Mouse (Mus musculus) small intestine, adult 2 months (tissue): ENCODE data around the gene Rdh8. TPM values are rescaled to one million over a fixed set of nuclear protein-coding genes. Genes with fewer than 3 reads are reported as not detected.

ENCODE experiments used
- H3K27ac ChIP-seq: fragments of 200-500 bp; 2 replicates; pipeline ENCODE4 v1.5.1; 2012; ENCODE audit warnings: low read depth, low read length, control low read depth, inconsistent platforms; ENCODE audit not compliant: insufficient read depth
- H3K27me3 ChIP-seq: fragments of 200-500 bp; 2 replicates; pipeline ENCODE4 v1.6.1; 2012; ENCODE audit warnings: mild to moderate bottlenecking, moderate library complexity, low read length, inconsistent platforms; ENCODE audit not compliant: control insufficient read depth, insufficient read depth
- H3K36me3 ChIP-seq: fragments of 200-500 bp; 2 replicates; pipeline ENCODE4 v1.6.1; 2012; ENCODE audit warnings: mild to moderate bottlenecking, low read length, control low read depth, inconsistent platforms; ENCODE audit not compliant: control insufficient read depth, insufficient read depth
- H3K4me1 ChIP-seq: fragments of 200-500 bp; 2 replicates; pipeline ENCODE4 v1.6.1; 2012; ENCODE audit warnings: low read length, inconsistent platforms, mixed read lengths; ENCODE audit not compliant: control insufficient read depth, insufficient read depth, insufficient read length
- H3K4me3 ChIP-seq: fragments of 200-500 bp; 2 replicates; pipeline ENCODE4 v1.5.1; 2012; ENCODE audit warnings: low read depth, mild to moderate bottlenecking, control low read depth, inconsistent platforms, low read length, moderate library complexity
- CTCF ChIP-seq: fragments of 200-500 bp; IDR thresholded peaks from 2 replicates; pipeline ENCODE4 v1.5.1; 2012; ENCODE audit warnings: low read depth, mild to moderate bottlenecking, control low read depth, inconsistent platforms, low read length, moderate library complexity, mixed read lengths; ENCODE audit not compliant: insufficient replicate concordance, insufficient read length; ENCODE audit errors: extremely low read depth
- POLR2A ChIP-seq: fragments of 200-500 bp; IDR thresholded peaks from 2 replicates; pipeline ENCODE4 v1.6.1; 2012; ENCODE audit warnings: low read depth, mild to moderate bottlenecking, control low read depth, inconsistent platforms, low read length, moderate library complexity
- WGBS: fragments of 180-500 bp; shearing (Covaris S2); methylation state at CpG from one replicate; pipeline ENCODE4 v1.1.7; 2018; 5-methylcytosine and 5-hydroxymethylcytosine counted together
- polyA plus RNA-seq: library from polyadenylated mRNA; depleted of rRNA; stranded (reverse); fragments of >200 nt; gene quantifications from 2 replicates; pipeline ENCODE4 v1.2.3, GENCODE M21; 2012; rRNA removed

Rdh8 gene
- not detected in 2 replicates for polyA plus RNA-seq

DNA sequence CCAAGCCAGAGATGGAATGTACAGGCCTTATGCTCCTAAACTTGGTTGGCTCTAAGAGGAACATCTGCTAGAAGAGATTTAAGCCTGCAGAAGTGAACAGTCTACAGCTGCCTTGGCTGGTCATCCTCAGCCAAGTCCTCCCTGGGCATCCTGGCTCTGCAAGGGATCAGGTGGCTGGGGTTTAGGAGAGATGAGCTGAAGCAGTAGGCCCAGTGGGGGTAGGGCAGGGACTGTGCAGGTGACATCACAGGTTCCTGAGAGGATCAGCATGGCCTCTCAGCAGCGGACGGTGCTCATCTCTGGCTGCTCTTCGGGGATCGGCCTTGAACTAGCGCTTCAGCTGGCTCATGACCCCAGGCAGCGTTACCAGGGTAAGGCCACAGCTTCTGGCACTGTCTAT, at the start of gene Rdh8:
Gene Rdh8 (plus strand): TSS at position 268 of the 400 bp plus-strand sequence.
- Histone ChIP-seq H3K36me3 (no peaks in the 10 kb centered on the region), H3K4me1 (peaks cover 6% of the 10 kb centered on the region), H3K27me3 (peaks cover 4% of the 10 kb centered on the region; the same call in 1 of the 2 replicates), H3K4me3 (no peak within 1 kb of the TSS), H3K27ac (no peak within 1 kb of the TSS)
- 74% methylated on average over 6 of the region's 6 CpGs for WGBS
- no peak for TF ChIP-seq CTCF
- TF ChIP-seq POLR2A = no peak

DNA sequence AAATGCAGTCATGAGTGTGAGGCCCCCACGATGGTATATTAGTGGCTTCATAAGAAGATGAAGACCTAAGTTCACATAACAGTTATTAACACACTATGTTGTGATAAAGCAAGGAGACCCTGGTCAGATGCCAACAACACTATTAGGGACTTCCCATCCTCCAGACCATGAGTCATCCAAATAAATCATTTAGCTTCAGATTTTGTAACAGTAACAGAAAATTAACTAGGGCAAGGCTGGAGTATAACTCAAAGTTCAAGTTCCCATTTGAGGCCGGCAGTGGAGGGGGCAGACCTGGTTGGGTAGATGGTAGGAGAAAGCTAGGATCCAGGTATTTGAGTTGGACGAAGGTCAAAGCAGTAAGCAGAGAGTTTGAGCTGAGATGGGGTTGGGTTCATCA, 37.0 kb upstream of the Rdh8 start:
- H3K4me3 ChIP-seq = no peak overlapping the region
- WGBS = 46% methylated on average over 3 of the region's 3 CpGs
- no peaks in the 10 kb centered on the region for H3K36me3 ChIP-seq
- no peak overlapping the region for H3K27ac ChIP-seq
- no peaks in the 10 kb centered on the region for H3K27me3 ChIP-seq
- TF ChIP-seq POLR2A (no peak), CTCF (no peak)
- H3K4me1 ChIP-seq = no peaks in the 10 kb centered on the region

DNA sequence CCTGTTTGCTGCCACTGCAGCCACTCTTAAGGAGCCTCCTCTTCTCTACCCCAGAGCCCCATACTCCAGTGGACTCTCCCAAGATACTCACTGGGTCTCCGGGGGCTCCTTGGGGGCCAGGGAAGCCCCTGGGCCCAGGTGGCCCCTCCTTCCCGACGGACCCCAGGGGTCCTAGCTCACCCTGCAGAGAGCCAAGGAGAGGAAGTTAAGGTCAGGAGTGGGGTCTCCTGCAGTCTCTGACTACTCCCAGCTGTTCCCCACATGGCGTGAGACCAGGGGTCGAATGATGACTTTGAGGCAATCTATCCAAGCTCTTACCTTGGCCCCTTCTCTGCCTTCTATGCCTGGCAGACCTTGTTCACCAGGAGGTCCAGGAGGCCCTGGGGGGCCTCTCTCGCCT, 33.2 kb upstream of the Rdh8 start:
- no peak for TF ChIP-seq CTCF

DNA sequence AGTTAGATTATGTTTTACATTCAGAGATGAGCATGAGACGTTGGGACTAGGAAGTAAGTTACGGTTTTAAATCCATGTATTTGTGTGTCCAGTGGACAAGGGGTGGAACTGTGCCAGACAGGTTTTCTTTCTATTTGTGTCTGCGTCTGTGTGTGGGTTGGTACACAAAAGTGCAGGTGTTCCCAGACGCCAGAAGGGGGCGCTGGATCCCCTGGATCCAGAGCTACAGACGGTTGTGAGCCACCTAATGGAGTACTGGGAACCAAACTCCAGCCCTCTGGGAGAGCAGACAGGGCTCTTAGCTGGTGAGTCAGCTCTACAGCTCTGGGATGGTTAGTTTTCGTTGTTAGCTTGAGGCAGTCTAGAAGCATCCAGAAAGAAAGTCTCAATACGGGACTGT, 30.3 kb upstream of the Rdh8 start:
- TF ChIP-seq CTCF (no peak), POLR2A (no peak)
- no peak overlapping the region for H3K4me3 ChIP-seq
- no peak overlapping the region for H3K27ac ChIP-seq
- 73% methylated on average over 8 of the region's 8 CpGs for WGBS
- no peaks in the 10 kb centered on the region for H3K27me3 ChIP-seq
- no peaks in the 10 kb centered on the region for H3K4me1 ChIP-seq
- H3K36me3 ChIP-seq = no peaks in the 10 kb centered on the region

More for the DNA sequence above, 33.2 kb upstream of the Rdh8 start:
- WGBS = 72% methylated on average over 6 of the region's 6 CpGs
- H3K4me1 ChIP-seq = no peaks in the 10 kb centered on the region
- H3K27me3 ChIP-seq = no peaks in the 10 kb centered on the region
- H3K27ac ChIP-seq = no peak overlapping the region
- H3K4me3 ChIP-seq = no peak overlapping the region
- H3K36me3 ChIP-seq = no peaks in the 10 kb centered on the region

DNA sequence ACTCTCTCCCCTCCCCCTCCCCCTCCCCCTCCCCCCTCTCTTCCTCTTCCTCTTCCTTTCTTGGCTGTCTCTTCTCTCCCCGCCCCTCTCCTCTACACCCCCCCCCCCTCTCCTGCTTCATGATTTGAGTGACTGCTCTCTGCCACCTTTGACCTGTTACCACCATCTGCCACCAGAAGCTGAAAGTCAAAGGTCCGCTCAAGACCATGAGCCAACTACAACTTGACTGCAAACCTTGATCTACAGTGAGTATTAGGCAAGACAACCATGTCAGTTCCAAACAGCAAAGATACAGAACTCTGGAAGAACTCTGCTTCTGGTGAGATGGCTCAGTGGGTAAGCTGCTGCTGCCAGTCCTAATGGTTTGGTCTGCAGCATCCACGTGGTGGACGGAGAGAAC, 28.7 kb upstream of the Rdh8 start:
- 74% methylated on average over 3 of the region's 4 CpGs for WGBS
- no peaks in the 10 kb centered on the region for H3K4me1 ChIP-seq
- H3K27ac ChIP-seq = no peak overlapping the region
- peaks cover 3% of the 10 kb centered on the region; the same call in 1 of the 2 replicates for H3K27me3 ChIP-seq
- H3K36me3 ChIP-seq = no peaks in the 10 kb centered on the region
- no peak overlapping the region for H3K4me3 ChIP-seq
- TF ChIP-seq CTCF (no peak), POLR2A (no peak)

DNA sequence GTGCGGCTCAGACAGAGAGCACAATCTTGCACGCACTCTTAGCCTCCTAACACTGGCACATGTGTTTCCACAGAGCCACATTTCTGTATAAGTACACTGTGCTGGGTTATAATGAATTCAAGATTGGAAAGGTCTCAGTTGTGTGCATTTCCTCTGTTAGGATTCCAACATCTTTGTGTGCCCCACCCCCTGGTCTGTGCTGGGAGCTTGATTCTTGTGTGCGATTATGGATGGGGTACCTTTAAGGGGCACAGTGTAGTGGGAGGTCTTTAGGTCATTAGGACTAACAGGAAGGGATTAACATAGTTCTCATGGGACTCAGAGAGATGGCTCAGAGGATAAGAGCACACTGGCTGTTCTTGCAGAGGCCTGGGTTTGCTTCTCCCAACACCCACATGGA, 28.0 kb upstream of the Rdh8 start:
- Histone ChIP-seq H3K4me1 (no peaks in the 10 kb centered on the region), H3K4me3 (no peak overlapping the region), H3K27me3 (peaks cover 3% of the 10 kb centered on the region; the same call in 1 of the 2 replicates), H3K36me3 (no peaks in the 10 kb centered on the region), H3K27ac (no peak overlapping the region)
- TF ChIP-seq POLR2A = no peak
- TF ChIP-seq CTCF = no peak
- 64% methylated on average over 3 of the region's 3 CpGs for WGBS

DNA sequence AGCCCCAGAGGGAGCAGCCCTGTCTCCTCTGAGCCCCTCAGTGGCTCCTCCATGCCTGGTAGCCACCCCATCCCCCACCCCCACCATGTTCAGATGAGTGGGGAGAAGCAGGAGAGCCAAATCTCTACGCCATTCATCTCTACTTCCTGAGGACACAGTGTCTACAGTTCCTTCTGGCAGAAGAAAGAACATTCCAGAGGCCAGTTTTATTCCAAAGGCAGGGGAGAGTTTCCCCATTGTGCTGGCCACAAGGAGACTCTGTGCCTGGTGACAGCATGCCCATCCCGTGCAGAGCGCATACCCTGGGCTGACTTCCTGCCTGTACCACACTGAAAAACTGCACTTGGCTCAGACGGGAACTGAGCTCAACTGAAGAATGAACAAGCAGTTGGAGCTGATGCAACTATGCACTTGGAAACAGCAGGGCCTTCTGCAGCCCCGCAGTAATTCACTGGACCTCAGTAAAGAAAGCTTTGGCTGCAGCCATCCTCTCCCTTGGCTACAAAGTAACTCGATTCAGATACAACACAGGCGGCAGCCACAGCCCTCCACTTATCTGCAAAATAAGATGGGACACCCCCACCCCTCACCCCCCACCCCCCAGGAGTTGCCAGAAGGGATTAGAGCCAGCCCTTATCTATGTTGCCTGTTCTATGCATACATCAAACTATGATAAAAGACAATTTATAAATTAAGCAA, 24.0 kb upstream of the Rdh8 start:
- H3K4me3 ChIP-seq = no peak overlapping the region
- H3K27me3 ChIP-seq = peaks cover 3% of the 10 kb centered on the region; the same call in 1 of the 2 replicates
- no peaks in the 10 kb centered on the region for H3K4me1 ChIP-seq
- H3K27ac ChIP-seq = no peak overlapping the region
- no peaks in the 10 kb centered on the region for H3K36me3 ChIP-seq
- no peak for TF ChIP-seq POLR2A
- no peak for TF ChIP-seq CTCF
- WGBS = 24% methylated on average over 7 of the region's 7 CpGs
